Mouse (Mus musculus): ENCODE results near the gene P3h2.

Gene P3h2

GRCm38 (mm10) chr16:26105115-26105974, at the start of gene P3h2:
Gene P3h2 (minus strand): TSS chr16:26105784.
- in situ Hi-C loops (cut with MboI; ENCODE audit: low sequenced_read_pairs): no loop called here

- in situ Hi-C loops (cut with MboI; ENCODE audit: low sequenced_read_pairs): no loop called here
These were observed 46.7 kb upstream of the P3h2 start for GRCm38 (mm10) chr16:26152258-26152657.

- in situ Hi-C loops (cut with MboI; ENCODE audit: low sequenced_read_pairs): no loop called here
These were observed 45.4 kb upstream of the P3h2 start for GRCm38 (mm10) chr16:26150943-26151342.

GRCm38 (mm10) chr16:26146853-26147252, 41.3 kb upstream of the P3h2 start:
- in situ Hi-C loops (cut with MboI; ENCODE audit: low sequenced_read_pairs): no loop called here

GRCm38 (mm10) chr16:26131126-26131525, 25.5 kb upstream of the P3h2 start:
- in situ Hi-C loops (cut with MboI; ENCODE audit: low sequenced_read_pairs): no loop called here

GRCm38 (mm10) chr16:26106618-26107017, 1.0 kb upstream of the P3h2 start:
- in situ Hi-C loops (cut with MboI; ENCODE audit: low sequenced_read_pairs): no loop called here

GRCm38 (mm10) chr16:26106041-26106617, 545 bp upstream of the P3h2 start:
- in situ Hi-C loops (cut with MboI; ENCODE audit: low sequenced_read_pairs): no loop called here

GRCm38 (mm10) chr16:26104274-26104673, 1.3 kb downstream of the P3h2 start:
- in situ Hi-C loops (cut with MboI; ENCODE audit: low sequenced_read_pairs): no loop called here

- in situ Hi-C loops (cut with MboI; ENCODE audit: low sequenced_read_pairs): no loop called here
These were observed 2.7 kb downstream of the P3h2 start for GRCm38 (mm10) chr16:26102856-26103255.

- in situ Hi-C loops (cut with MboI; ENCODE audit: low sequenced_read_pairs): no loop called here
These were observed 5.4 kb downstream of the P3h2 start for GRCm38 (mm10) chr16:26100167-26100566.

- in situ Hi-C loops (cut with MboI; ENCODE audit: low sequenced_read_pairs): no loop called here
These were observed 9.8 kb downstream of the P3h2 start for GRCm38 (mm10) chr16:26095696-26096284.

GRCm38 (mm10) chr16:26093888-26094287, 11.7 kb downstream of the P3h2 start:
- in situ Hi-C loops (cut with MboI; ENCODE audit: low sequenced_read_pairs): no loop called here

- in situ Hi-C loops (cut with MboI; ENCODE audit: low sequenced_read_pairs): no loop called here
These were observed 16.6 kb downstream of the P3h2 start for GRCm38 (mm10) chr16:26088976-26089375.

GRCm38 (mm10) chr16:26088240-26088639, 17.3 kb downstream of the P3h2 start:
- in situ Hi-C loops (cut with MboI; ENCODE audit: low sequenced_read_pairs): no loop called here

GRCm38 (mm10) chr16:26086955-26087354, 18.6 kb downstream of the P3h2 start:
- in situ Hi-C loops (cut with MboI; ENCODE audit: low sequenced_read_pairs): no loop called here

GRCm38 (mm10) chr16:26085160-26085559, 20.4 kb downstream of the P3h2 start:
- in situ Hi-C loops (cut with MboI; ENCODE audit: low sequenced_read_pairs): no loop called here

- in situ Hi-C loops (cut with MboI; ENCODE audit: low sequenced_read_pairs): no loop called here
These were observed 22.8 kb downstream of the P3h2 start for GRCm38 (mm10) chr16:26082831-26083230.

- in situ Hi-C loops (cut with MboI; ENCODE audit: low sequenced_read_pairs): no loop called here
These were observed 23.2 kb downstream of the P3h2 start for GRCm38 (mm10) chr16:26082391-26082790.

- in situ Hi-C loops (cut with MboI; ENCODE audit: low sequenced_read_pairs): no loop called here
These were observed 26.6 kb downstream of the P3h2 start for GRCm38 (mm10) chr16:26078923-26079351.

GRCm38 (mm10) chr16:26078100-26078422, 27.5 kb downstream of the P3h2 start:
- in situ Hi-C loops (cut with MboI; ENCODE audit: low sequenced_read_pairs): no loop called here

GRCm38 (mm10) chr16:26077246-26078099, 28.1 kb downstream of the P3h2 start:
- in situ Hi-C loops (cut with MboI; ENCODE audit: low sequenced_read_pairs): no loop called here

All from CH12F3 (cell line).